Mouse (Mus musculus): ENCODE measurements around the gene Lypd6b. TPM values are rescaled to one million over a fixed set of nuclear protein-coding genes. Genes with fewer than 3 reads are reported as not detected.

The Lypd6b gene
- polyA plus RNA-seq, 2 experiments, result 0.02 TPM; not detected in 1

DNA sequence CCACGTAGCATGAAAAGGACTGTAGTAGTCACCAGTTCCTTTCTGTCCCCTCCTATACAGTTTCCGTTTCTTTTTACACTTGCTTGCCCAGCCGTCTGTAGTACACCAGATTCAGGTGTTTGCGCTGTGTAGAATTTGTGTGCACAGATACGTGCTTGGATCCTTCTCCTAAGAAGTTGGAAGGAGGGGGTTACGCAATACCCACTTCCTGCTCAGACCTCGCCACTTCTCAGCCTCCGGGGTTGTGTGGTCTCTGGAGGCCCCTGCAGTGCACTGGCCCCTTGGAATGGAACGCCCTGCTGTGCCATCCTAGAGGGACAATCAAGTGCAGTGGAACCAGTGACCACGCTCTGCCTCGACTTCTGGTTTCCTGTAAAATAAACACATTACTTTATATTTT lies 16.3 kb upstream of the Lypd6b start:
- Histone ChIP-seq H3K4me2 (ENCODE audit: low read depth) (no peak overlapping the region), H3K27me3 (ENCODE audit: control insufficient read depth, insufficient read depth, low read length) (no peaks in the 10 kb centered on the region), H3K9me3 (ENCODE audit: control insufficient read depth, low read length) (no peaks in the 10 kb centered on the region), H3K9ac (replicated peaks) (no peak overlapping the region), H3K4me3 (ENCODE audit: insufficient read depth in 1 of 2, low read depth in 2 of 2, low read length in 2 of 2) (no peak overlapping the region), H3K36me3 (replicated peaks; ENCODE audit: control insufficient read depth, insufficient read depth, low read depth) (no peaks in the 10 kb centered on the region), H3K27ac (no peak overlapping the region), H3K4me1 (replicated peaks; ENCODE audit: control insufficient read depth in 2 of 2, insufficient read depth in 2 of 2, low read length in 1 of 2) (peaks cover 28 to 38% of the 10 kb centered on the region in 2 experiments)
- DNase-seq (ENCODE audit: low read depth in 3 of 3, low spot score in 3 of 3) (no peak), ATAC-seq (ENCODE audit: insufficient read depth) (no peak)
- 16% methylated on average over 11 of the region's 11 CpGs for WGBS (ENCODE audit: insufficient replicate concordance)
- no peak for TF ChIP-seq CTCF (IDR thresholded peaks at IDR 0.05; ENCODE audit: low read depth)
- no peak for TF ChIP-seq EP300 (IDR thresholded peaks at IDR 0.05; ENCODE audit: low read depth)

DNA sequence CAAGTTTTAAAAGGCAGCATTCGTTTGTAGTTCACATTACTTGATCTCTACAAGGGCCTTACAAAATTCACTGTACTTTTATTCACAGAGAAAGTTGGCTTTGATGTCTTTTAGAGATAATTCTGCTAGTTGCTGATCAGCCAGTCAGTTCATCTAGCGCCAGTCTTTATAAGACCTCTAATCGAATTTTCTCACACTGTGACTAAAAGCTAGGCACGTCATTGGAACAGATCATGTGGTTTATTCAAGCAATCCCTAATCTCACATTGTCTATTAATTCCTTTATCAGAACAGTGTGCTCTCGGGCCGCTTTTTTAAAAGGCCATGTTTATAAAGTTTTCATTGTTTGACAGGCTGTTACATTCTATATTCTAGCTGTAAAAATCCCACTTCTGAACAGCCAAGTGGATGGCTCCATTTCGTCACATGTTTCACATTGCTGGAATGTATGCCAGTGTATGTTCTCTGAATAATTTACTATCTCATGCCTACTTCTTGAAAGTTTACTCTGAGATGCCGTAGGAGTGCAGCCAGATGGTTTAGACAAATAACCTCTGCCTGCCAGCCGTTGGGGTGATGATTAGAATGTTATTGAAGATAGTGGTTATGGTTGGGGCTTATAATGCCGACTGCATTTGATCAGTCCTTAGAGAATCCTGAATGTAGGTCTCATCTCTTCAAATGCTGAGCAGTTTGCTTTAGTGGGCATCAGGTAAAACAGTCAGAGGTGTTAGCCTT lies 14.1 kb upstream of the Lypd6b start:
- H3K9me3 ChIP-seq (ENCODE audit: control insufficient read depth, low read length), result no peaks in the 10 kb centered on the region
- H3K4me1 ChIP-seq (replicated peaks; ENCODE audit: control insufficient read depth in 2 of 2, insufficient read depth in 2 of 2, low read length in 1 of 2), result peaks cover 28 to 38% of the 10 kb centered on the region in 2 experiments
- peak overlapping the region; percentile 37 for H3K4me2 ChIP-seq (ENCODE audit: low read depth)
- H3K9ac ChIP-seq (replicated peaks), result no peak overlapping the region; the same call in 1 of the 2 replicates
- DNase-seq (ENCODE audit: low read depth in 3 of 3, low spot score in 3 of 3) (peak; percentile 66 to 73 (median 67)), ATAC-seq (ENCODE audit: insufficient read depth) (peak; percentile 86)
- no peaks in the 10 kb centered on the region for H3K36me3 ChIP-seq (replicated peaks; ENCODE audit: control insufficient read depth, insufficient read depth, low read depth)
- WGBS (ENCODE audit: insufficient replicate concordance), result 24% methylated on average over 10 of the region's 10 CpGs
- no peak overlapping the region for H3K4me3 ChIP-seq (ENCODE audit: insufficient read depth in 1 of 2, low read depth in 2 of 2, low read length in 2 of 2)
- TF ChIP-seq CTCF (IDR thresholded peaks at IDR 0.05; ENCODE audit: low read depth) (no peak), EP300 (IDR thresholded peaks at IDR 0.05; ENCODE audit: low read depth) (peak; percentile 92)
- no peaks in the 10 kb centered on the region for H3K27me3 ChIP-seq (ENCODE audit: control insufficient read depth, insufficient read depth, low read length)
- H3K27ac ChIP-seq, result peak overlapping the region; percentile 83

DNA sequence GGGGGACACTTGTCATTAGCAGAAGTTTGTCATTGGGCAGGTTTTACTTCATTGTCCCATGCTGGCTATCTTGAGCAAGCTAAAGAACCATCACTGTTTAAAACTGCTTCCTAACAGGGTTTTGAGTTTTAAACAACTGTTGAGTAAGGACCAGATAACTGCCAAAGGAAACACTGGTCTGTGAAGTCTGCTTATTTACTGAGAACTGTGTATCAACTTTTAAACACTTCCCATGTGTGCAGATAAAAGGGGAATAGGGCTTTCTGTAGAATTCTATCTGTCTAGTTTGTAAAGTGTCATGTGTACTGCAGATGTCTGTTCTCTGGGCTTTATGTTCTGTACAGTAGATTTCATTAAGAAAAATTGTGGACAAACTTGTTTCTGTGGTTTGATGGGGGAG lies 13.3 kb upstream of the Lypd6b start:
- Histone ChIP-seq H3K4me1 (replicated peaks; ENCODE audit: control insufficient read depth in 2 of 2, insufficient read depth in 2 of 2, low read length in 1 of 2) (peaks cover 28 to 38% of the 10 kb centered on the region in 2 experiments), H3K27me3 (ENCODE audit: control insufficient read depth, insufficient read depth, low read length) (no peaks in the 10 kb centered on the region), H3K9me3 (ENCODE audit: control insufficient read depth, low read length) (no peaks in the 10 kb centered on the region), H3K9ac (replicated peaks) (peak overlapping the region; percentile 39), H3K4me2 (ENCODE audit: low read depth) (peak overlapping the region; percentile 37; the same call in 1 of the 2 replicates), H3K4me3 (ENCODE audit: insufficient read depth in 1 of 2, low read depth in 2 of 2, low read length in 2 of 2) (no peak overlapping the region), H3K27ac (peak overlapping the region; percentile 83), H3K36me3 (replicated peaks; ENCODE audit: control insufficient read depth, insufficient read depth, low read depth) (no peaks in the 10 kb centered on the region)
- DNase-seq (ENCODE audit: low read depth in 3 of 3, low spot score in 3 of 3) (peak in 1 of 3 experiments; percentile 41), ATAC-seq (ENCODE audit: insufficient read depth) (peak; percentile 14; the same call in 1 of the 2 replicates)
- TF ChIP-seq CTCF (IDR thresholded peaks at IDR 0.05; ENCODE audit: low read depth), result no peak
- no peak for TF ChIP-seq EP300 (IDR thresholded peaks at IDR 0.05; ENCODE audit: low read depth)

DNA sequence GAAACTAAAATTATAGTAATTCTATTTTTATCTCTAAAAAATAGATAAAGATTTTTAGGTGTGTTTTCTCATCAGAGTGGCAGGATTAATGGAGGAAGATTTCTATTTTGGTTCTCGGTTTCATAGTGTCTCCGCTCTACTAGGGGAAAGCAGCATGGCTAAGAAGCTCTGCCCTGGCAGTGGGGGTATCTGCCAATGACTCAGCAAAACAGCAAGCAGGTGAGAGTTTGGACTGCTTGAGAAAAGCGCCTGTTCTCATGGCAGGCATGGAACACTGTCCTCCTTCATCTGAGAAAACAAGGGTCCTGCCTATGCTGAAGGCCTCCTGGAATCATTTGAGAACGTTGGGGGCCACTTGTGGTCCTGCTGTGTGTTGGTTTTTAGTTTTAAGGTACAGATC lies 12.3 kb upstream of the Lypd6b start:
- no peak for DNase-seq (ENCODE audit: low read depth in 3 of 3, low spot score in 3 of 3)
- ATAC-seq (ENCODE audit: insufficient read depth), result no peak
- Histone ChIP-seq H3K4me2 (ENCODE audit: low read depth) (no peak overlapping the region), H3K27ac (no peak overlapping the region), H3K4me3 (ENCODE audit: insufficient read depth in 1 of 2, low read depth in 2 of 2, low read length in 2 of 2) (no peak overlapping the region), H3K36me3 (replicated peaks; ENCODE audit: control insufficient read depth, insufficient read depth, low read depth) (no peaks in the 10 kb centered on the region), H3K27me3 (ENCODE audit: control insufficient read depth, insufficient read depth, low read length) (no peaks in the 10 kb centered on the region), H3K9me3 (ENCODE audit: control insufficient read depth, low read length) (no peaks in the 10 kb centered on the region), H3K4me1 (replicated peaks; ENCODE audit: control insufficient read depth in 2 of 2, insufficient read depth in 2 of 2, low read length in 1 of 2) (peaks cover 28 to 38% of the 10 kb centered on the region in 2 experiments), H3K9ac (replicated peaks) (no peak overlapping the region)
- no peak for TF ChIP-seq CTCF (IDR thresholded peaks at IDR 0.05; ENCODE audit: low read depth)
- no peak for TF ChIP-seq EP300 (IDR thresholded peaks at IDR 0.05; ENCODE audit: low read depth)
- WGBS (ENCODE audit: insufficient replicate concordance), result 61% methylated on average over 4 of the region's 4 CpGs

DNA sequence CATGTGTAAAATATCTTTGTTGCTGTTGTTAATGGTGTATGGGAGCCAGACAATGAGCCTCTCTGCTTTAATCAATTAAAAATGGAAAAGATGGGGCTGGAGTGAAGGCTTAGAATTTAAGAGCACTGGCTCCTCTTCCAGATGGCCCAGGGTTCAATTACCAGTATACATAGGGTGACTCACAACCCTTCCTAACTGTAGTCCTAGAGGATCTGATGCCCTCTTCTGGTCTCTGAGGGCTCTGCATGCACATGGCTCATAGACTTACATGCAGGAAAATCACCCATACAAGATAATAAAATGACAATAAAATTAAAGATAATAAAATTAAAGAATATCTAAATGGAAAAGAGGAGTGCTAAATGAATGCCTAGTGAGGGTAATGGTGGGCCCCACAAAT lies 11.8 kb upstream of the Lypd6b start:
- peak; percentile 56; the same call in 1 of the 2 replicates for TF ChIP-seq CTCF (IDR thresholded peaks at IDR 0.05; ENCODE audit: low read depth)
- TF ChIP-seq EP300 (IDR thresholded peaks at IDR 0.05; ENCODE audit: low read depth), result no peak
- Histone ChIP-seq H3K4me2 (ENCODE audit: low read depth) (no peak overlapping the region), H3K27ac (no peak overlapping the region), H3K27me3 (ENCODE audit: control insufficient read depth, insufficient read depth, low read length) (no peaks in the 10 kb centered on the region), H3K4me3 (ENCODE audit: insufficient read depth in 1 of 2, low read depth in 2 of 2, low read length in 2 of 2) (no peak overlapping the region), H3K36me3 (replicated peaks; ENCODE audit: control insufficient read depth, insufficient read depth, low read depth) (no peaks in the 10 kb centered on the region), H3K9me3 (ENCODE audit: control insufficient read depth, low read length) (no peaks in the 10 kb centered on the region), H3K9ac (replicated peaks) (no peak overlapping the region), H3K4me1 (replicated peaks; ENCODE audit: control insufficient read depth in 2 of 2, insufficient read depth in 2 of 2, low read length in 1 of 2) (peaks cover 28 to 38% of the 10 kb centered on the region in 2 experiments)
- ATAC-seq (ENCODE audit: insufficient read depth) (no peak), DNase-seq (ENCODE audit: low read depth in 3 of 3, low spot score in 3 of 3) (no peak)

All from liver, embryonic 14.5 days (tissue).